Mouse (Mus musculus) lung, postnatal 0 days (tissue): ENCODE measurements around the gene Sun3.

Experiments
- CTCF ChIP-seq: IDR thresholded peaks from 2 replicates; pipeline ENCODE4 v1.5.1; 2016; ENCODE audit warnings: antibody characterized with exemption, mild to moderate bottlenecking
- EP300 ChIP-seq: IDR thresholded peaks from 2 replicates; pipeline ENCODE4 v1.6.1; 2016; ENCODE audit warnings: antibody characterized with exemption, mild to moderate bottlenecking, control low read depth

DNA sequence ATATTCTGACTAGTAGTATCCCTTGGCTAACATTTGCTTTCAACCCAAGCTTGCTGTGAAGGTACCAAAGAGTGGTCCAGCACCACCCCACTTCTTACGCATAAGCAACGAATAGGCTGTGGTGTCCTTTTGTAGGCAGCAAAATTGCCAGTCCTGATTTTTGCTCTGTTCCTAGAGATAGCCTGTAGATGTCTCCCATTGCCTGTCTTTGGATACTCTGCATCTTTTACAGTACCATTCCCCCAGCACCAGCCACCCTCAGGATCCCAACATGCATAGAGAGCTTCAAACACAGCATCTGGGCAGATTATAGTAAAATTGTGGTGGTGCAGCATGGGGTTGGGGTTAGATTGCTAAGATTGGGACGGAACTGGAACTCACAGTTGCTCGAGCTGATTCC lies 60.7 kb downstream of the Sun3 start:
- TF ChIP-seq CTCF (no peak), EP300 (no peak)
